Mouse (Mus musculus) adrenal gland, postnatal 25 days (tissue): ENCODE measurements around the gene Gal3st1. TPM values are rescaled to one million over a fixed set of nuclear protein-coding genes. Genes with fewer than 3 reads are reported as not detected.
A peak's percentile ranks its signal among the peaks of the same experiment; 100 is the strongest.
"Not testable (repeated sequence)": the region's sequence is repeated elsewhere in the genome, so short reads cannot be mapped to it uniquely, and the experiment has no call there.

Experiments used
- DNase-seq: peaks from one replicate; pipeline ENCODE4 v3.0.0; 2021; ENCODE audit warnings: mixed read lengths
- total RNA-seq: library from RNA; stranded (reverse); gene quantifications from 2 replicates; pipeline ENCODE4 v1.2.3, GENCODE M21; 2021

Gal3st1 gene
- total RNA-seq, 1 experiment from 2014 or later: 0.24 TPM

- peak; percentile 8 for DNase-seq
Measured at GRCm38 (mm10) chr11:3982275-3983209, 894 bp upstream of the Gal3st1 start.

DNA sequence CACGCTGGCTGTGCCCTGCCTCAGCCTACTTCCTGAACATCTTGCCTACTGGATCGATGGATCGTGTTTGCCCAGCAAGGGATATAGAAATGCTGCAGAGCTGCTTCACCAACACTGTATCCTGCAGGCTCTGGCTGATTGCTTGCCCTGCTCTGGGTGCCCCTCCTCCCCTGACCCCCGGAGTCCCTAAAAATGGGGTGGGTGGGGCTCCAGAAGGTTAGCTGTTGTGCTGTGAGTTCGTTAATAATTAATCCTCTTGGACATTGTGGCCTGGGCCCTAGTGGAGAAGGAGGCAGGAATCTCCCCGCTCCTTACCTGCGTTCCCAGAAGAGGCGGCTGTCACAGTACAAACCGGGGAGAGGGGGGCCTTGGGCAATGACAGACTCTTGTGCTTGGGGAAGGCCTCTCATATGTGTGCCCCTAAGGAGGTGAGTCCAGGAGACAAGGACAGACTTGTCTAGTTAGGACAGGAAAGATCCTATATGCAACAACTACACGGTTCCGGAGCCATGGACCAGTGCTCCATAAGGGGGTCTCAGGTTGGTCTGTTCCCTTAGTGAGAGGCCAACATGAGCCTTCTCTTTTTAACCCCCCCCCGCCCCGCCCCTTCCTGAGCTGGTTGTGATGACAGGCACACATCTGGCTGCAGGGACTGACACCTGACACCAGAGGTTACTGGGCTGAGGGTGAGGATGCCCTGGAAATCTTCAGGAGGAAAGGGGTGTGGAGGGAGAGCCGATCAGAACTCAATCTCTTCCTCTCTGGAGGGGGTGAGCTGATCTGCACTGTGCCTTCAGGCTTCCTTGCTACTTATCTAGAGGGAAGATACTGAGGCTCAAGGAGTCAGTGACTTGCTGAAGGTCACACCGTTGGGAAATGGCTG, 668 bp downstream of the Gal3st1 start:
- DNase-seq: no peak

GRCm38 (mm10) chr11:3989748-3990147, 6.3 kb downstream of the Gal3st1 start:
- DNase-seq: no peak

- DNase-seq: no peak
Measured at GRCm38 (mm10) chr11:3993132-3993531, 9.7 kb downstream of the Gal3st1 start.

DNA sequence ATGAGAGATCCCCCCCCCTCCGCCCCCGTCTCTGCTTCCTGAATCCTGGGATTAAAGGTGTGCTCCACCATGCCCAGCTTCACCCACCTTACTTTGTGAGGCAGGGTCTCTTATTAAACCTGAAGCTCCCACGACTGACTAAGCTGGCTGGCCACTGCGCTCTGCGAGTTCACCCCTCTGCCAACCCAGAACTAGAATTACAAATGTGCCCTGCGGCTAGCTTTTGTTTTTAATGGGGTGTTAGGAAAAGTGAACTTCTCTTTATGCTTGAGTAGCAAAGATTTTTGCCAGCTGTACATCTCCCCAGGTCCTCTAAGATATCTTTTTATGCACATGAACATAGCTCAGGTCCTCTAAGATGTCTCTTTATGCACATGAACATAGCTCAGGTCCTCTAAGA, 10.5 kb downstream of the Gal3st1 start:
- DNase-seq: no peak

DNA sequence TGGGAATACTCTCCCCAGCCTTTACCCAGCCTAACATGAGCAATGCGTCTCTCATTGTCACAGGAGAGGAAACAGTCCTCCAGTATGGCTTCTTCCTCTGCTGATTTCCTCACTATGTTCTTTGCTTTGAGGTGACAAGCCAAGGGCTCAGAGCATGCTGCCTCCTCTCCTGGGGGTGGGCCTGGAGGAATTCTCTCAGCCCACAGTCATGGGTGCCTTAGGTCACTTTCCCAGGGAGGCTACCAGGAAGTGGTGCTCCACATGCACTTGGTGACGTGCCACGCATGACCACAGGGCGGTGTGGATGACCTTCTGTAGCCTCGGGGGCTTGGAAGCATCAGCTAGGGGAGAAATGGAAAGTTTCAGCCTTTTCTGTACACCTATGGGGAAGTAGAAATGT, 12.1 kb downstream of the Gal3st1 start:
- no peak for DNase-seq

DNA sequence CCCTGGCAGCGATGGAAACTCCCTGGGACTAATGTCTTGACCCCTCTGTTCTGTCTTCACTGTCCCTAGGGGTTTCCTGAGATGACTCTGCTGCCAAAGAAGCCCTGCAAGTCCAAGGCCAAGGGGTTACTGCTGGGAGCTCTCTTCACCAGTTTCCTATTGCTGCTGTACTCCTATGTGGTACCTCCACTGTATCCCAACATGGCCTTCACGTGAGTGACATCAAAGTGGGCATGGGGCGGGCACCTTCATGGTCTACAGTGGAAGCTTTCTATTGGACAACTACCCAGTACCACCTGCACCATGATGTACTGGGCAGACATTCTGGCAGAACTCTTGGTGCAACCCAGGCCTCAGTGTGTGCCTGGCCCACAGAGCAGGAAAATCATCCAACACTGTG, 13.4 kb downstream of the Gal3st1 start:
- DNase-seq: no peak

DNA sequence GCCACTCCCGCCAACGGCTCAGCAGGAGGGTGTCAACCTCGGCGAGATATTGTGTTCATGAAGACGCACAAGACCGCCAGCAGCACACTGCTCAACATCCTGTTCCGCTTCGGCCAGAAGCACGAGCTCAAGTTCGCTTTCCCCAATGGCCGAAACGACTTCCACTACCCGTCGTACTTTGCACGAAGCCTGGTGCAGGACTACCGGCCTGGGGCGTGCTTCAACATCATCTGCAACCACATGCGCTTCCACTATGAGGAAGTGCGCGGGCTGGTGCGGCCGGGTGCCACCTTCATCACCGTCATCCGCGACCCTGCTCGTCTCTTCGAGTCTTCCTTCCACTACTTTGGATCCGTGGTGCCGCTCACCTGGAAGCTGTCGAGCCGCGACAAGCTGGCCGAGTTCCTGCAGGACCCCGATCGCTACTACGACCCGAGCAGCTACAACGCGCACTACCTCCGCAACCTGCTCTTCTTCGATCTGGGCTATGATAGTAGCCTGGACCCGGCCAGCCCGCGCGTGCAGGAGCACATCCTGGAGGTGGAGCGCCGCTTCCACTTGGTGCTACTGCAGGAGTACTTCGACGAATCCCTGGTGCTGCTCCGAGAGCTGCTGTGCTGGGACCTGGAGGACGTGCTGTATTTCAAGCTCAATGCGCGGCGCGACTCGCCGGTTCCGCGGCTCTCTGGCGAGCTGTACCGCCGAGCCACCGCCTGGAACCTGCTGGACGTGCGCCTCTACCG, 14.7 kb downstream of the Gal3st1 start:
- DNase-seq: no peak

DNA sequence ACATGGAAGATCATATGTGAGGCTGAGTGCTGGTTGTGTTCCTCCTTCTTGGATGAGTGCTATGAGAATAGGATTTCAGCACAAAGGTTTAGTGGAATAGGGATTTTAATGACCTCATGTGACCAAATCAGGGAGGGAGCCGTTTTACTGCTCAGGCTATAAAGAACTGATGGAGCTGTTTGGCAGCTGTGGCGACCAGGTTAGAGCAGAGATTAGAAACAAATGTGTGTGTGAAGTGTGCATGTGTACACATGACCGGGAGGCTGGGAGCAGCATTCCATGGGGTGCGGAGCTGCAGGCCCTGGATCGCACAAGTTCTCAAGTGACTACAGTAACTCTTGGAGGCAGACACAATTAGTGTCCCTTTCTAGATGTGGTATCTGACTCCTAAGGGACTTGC, 16.1 kb downstream of the Gal3st1 start:
- no peak for DNase-seq

GRCm38 (mm10) chr11:4001603-4002002, 18.2 kb downstream of the Gal3st1 start:
- DNase-seq: peak; percentile 69

- DNase-seq: no peak
Measured at GRCm38 (mm10) chr11:4005220-4005805, 21.9 kb downstream of the Gal3st1 start.

DNA sequence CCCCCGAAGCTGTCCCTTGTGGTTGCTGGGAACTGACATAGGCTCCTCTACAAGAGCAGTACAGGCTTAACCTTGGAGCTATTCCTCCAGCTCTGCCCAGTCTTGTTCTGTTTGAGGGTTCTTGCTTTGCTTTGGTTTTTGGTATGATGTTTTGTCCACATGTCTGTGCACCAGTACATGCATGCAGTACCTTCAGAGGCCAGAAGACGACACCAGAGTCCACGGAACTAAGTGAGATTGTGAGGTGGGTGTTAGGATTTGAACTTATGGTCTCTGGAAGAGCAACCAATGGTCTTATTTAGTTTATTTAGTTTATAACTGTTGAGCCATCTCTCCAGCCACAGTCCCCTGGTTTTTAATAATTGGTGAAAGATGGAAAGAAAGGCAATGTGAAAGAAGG, 23.0 kb downstream of the Gal3st1 start:
- DNase-seq: no peak

DNA sequence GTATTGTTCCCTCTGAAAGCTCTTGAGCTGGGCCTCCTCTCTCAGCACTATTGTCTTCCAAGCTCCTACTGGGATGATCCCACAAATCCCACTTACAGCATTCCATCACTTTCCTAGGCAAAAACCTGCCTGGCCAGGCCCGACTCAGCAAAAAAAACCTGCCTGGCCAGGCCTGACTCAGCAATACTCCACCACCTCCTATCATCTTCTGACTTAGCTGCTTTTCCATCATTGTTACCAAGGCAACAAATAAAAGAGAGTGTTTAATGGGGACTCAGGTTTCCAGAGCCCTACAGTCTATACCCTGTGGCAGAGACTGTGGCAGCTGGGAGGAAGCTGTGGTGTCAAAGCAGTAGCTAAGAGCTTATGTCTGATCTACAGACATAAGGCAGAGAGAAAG, 29.2 kb downstream of the Gal3st1 start:
- no peak for DNase-seq

DNA sequence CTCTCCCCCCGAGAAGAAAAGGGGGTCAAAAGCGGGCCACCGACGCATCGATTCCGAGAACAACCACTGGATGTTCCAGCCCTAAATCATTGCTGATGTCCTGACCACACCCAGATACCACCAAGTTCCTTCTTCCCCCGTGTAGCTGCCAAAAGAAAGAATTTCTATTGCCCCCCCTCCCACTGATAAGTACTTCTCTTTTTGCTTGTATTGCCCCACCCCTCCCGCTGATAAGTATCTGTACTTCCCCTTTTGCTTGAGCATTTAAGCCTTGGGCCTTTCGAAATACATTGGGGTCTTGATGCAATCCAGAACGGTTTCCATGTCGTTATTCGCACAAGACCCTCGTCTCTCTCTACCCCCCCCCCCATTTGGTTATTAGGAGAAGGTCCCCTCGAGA, 32.4 kb downstream of the Gal3st1 start:
- DNase-seq: not testable (repeated sequence)

DNA sequence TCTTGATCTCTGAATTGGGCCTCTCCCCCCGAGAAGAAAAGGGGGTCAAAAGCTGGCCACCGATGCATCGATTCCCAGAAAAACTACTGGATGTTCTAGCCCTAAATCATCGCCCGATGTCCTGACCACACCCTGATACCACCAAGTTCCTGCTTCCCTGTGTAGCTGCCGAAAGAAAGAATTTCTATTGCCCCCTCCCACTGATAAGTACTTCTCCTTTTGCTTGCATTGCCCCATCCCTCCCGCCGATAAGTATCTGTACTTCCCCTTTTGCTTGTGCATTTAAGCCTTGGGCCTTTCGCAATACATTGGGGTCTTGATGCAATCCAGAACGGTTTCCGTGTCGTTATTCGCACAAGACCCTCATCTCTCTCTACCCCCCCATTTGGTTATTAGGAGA, 38.7 kb downstream of the Gal3st1 start:
- DNase-seq: not testable (repeated sequence)

GRCm38 (mm10) chr11:4023321-4023720, 39.9 kb downstream of the Gal3st1 start:
- no peak for DNase-seq

DNA sequence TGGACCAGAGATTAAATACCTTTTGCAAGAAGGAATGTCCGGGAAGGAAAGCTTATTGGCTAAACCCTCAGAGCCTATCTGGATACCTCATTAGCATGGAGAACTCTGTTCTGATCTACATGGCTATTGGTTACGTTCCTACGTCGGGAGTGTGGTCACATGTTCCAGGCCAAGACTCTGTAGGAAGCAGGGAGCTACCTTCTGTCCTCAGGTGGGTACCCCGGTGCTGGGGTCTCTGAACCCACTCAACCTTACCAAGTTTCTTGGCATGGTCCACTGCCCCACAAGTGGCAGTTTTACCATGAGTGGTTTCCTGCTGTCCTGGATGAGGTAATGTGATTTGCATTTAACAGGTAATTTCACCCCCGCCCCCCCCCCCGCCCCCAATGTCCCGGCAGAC, 43.6 kb downstream of the Gal3st1 start:
- no peak for DNase-seq

DNA sequence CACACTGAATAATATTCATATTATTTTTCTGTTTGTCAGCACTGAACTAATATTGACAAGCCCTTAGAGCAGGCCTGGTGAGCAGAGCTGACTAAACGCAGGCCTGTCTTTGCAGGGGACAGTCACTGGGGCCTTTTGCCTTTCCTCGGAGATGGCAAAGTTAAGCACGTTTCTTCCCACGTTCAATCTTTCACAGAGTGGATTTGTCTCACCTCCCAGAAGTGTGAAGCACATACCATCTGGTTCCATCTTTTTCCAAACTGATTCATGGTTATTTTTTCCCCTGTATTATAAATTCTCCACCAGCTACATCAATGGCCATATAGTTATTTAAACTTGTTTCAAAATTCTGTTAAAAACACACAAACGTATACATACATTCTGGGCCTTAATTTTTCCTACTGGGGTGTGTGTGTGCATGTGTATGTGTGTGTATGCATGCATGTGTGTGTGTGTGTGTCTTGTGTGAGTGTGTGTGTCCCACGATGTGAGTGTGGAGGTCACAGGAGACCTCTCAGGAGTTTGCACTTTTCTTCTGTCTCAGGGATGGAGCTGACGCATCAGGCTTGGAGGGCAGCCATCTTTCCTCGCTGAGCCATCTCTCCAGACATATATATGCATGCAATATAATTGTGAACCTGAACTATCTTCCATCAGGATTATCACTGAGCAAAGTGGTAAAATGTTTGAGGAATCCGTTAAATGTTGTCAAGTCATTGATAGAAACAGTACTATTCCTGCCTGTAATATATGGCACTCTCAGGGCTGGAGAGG, 44.3 kb downstream of the Gal3st1 start:
- DNase-seq: no peak

DNA sequence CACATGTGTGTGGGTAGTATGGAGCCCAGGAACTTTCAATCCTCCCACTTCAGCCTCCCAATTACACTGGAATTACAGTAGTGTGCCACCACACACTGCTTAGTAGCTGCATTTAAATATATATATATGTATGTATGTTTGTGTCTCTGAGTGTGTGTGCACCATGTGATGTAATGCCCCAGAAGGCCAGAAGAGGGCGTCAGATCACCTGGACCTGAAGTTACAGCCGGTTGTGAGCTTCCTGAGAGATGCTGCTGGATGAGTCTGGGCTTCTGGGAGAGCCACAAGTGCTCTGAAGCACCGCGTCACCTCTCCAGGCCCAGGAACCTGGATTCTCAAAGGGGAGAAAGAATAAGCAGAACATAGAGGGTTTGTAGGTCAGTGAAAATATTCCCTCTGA, 45.9 kb downstream of the Gal3st1 start:
- no peak for DNase-seq

GRCm38 (mm10) chr11:4031126-4031941, 47.9 kb downstream of the Gal3st1 start, which contains the start of gene Sec14l4:
Gene Sec14l4 (plus strand): TSS chr11:4031462.
- peak; percentile 26 for DNase-seq
